Mouse (Mus musculus) left cerebral cortex, postnatal 36 days (tissue): ENCODE results near the gene Synj2. TPM values are rescaled to one million over a fixed set of nuclear protein-coding genes. Genes with fewer than 3 reads are reported as not detected.
A peak's percentile ranks its signal among the peaks of the same experiment; 100 is the strongest.

Source experiments
- DNase-seq, 2 experiments: peaks; one replicate each; pipeline ENCODE4 v3.0.0; 2021 to 2022; ENCODE audit warnings: low spot score in 2 of 2, mixed read lengths in 1 of 2
- intact Hi-C: fragments of 180-260 bp; cut with DNase I; formaldehyde crosslinking; loops from one replicate; pipeline ENCODE4 v1.15.1; 2025
- total RNA-seq, 2 experiments: library from RNA; stranded (reverse); gene quantifications; 2 replicates each; pipeline ENCODE4 v1.2.3; 2021

The Synj2 gene
- total RNA-seq, 2 experiments from 2014 or later, result 91.8 to 103 TPM

DNA sequence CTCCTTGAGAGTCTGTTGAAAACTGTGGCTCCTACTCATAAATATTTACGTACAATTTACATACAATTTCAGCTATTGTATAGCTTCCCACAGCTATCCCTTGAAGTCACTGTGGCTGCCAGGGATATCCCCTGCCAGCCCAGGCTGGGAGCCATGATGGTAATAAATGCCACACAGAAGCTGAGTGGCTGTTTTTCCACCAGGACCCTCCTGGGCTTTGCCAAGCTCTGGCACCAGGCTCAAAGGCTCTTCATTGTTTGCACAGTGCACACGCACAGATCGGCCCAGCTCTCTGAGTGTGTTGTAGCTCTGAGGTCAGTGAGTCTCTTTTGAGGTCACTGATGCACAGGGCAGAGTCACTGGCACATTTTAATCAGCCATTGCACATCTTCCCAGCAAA is 28.2 kb downstream of the Synj2 start:
- intact Hi-C loops, result no loop called here
- no peak for DNase-seq

DNA sequence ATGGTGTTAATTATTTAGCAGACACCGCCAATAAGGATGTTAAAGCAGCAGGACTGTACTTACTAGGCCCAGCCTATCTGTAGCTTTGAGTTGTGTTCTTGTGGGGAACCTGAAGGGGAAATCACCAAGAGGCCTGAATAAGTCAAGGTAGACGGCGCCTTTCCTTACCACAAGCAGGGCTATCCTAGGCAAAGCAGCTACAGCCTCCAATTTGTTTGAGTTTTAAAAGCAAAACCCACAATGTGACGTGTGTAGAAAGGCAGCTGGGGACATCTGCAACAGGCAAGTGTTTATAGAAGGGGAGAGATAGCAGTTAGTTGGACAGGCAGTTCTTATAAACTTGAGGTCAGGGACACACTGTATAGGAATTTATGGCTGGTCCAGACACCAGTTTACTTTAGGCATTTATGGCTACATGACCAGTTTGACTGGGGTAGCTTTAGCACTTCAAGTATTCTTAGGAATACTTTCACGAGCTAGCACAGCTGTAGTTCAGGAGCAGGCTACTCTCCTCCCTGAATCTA is 29.3 kb downstream of the Synj2 start:
- DNase-seq, result no peak
- intact Hi-C loops, result no loop called here

DNA sequence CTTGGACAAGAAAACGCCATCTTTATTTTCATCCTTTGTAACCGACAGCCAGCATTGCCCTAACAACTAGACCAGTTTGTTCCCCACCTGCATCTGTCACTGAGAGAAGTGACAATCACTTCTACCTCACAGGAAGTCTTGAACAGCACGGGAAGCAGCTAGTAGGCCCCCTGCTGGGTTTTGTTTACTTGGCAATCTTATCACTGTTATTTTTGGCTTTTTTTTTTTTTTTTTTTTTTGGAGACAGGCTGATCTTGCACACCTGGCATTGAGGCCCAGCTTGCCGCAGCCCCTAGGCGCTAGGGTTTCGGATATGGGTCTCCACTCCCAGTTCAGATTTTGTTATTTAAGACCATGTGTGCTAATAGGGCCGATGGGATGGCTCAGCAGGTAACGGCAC is 32.5 kb downstream of the Synj2 start:
- no peak for DNase-seq
- intact Hi-C loops, result no loop called here

DNA sequence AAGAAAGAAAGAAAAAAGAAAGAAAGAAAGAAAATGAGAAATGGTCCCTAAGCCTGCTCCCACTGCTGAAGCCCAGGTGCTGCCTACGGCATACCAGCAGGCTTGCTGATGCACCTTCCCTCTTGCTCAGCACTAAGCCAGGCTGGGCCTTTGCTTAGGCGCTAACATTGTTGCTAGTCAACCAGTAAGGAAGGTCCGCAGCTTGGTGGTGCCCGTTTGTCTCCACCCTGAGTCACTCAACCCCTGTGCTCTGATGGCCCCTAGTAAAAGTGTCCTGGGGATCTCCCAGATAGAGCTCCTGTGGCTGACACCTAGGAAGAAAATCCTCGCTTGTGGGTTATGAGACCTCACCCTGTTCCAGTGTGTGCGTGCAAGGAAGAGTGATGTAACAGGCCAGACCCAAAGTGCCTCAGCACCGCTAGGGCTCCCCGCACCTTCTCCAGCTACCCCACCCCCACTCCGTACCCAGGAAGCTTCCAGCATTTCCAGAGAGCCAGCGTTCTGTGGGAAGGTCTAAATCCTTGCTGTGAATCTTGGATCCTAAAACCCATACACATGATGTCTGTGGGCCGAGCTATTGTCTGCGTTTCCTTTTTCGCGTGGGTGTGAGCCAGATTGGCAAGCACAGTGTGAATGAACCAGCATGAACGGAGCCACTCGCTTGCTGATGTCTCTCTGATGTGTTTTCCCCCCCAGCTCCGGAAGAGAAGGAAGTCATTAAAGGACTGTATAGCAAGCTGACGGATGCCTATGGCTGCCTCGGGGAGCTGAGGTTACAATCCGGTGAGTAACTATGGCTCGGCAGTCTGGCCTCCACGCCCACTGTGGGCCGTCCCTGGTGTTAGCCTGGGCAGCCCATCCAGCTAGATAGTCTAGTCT is 34.3 kb downstream of the Synj2 start:
- peak; percentile 83 to 88 for DNase-seq
- intact Hi-C loops, result no loop called here

DNA sequence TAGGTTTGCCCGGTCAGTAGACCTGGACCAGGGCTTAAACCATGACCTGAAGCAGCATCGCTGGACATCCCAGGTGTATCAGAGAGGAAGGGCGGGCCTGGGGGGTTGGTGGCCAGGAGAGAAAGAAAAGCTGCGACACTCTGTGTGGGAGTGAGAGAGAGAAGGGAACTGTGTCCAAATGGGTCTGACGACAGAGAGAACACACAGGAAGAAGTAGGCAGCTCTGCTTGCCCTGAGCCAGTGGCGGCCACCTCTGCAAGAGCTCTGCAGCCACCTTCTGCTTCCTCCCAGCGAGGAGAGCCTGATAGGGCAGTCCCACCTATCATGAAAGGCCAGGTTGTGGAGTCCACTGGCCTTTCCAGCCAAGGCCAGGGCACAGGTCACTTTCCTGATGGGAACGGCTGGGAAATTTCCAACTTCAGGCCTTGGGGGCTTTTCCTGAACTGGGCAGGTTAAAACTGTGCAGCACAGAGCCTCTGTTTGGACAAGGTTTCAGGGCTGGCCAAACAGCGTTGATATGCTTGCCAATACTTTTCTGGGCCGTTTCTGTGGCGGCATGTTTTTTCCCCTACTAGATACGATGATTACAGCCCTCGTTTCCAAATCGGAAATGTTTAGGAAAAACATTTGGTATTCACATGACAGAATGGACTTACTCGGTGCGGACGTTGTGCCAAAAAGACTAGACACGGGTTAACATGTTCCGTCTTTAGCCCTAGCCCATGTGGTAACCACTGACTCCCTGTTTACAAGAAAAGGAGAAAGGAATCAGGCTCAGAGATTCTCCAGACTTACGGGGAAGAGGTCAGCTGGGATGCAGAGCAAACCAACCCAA is 35.4 kb downstream of the Synj2 start:
- intact Hi-C loops, result loop anchor here (2.0 kb wide), 1 partner anchor 36 kb away; the partner anchor contains the start of gene Synj2
- peak in 1 of 2 experiments; percentile 65 for DNase-seq

GRCm38 (mm10) chr17:5977056-5977920 is 36.2 kb downstream of the Synj2 start:
- DNase-seq, result peak in 1 of 2 experiments; percentile 43
- intact Hi-C loops, result loop anchor here (2.0 kb wide), 1 partner anchor 36 kb away; the partner anchor contains the start of gene Synj2

- intact Hi-C loops, result loop anchor here (2.0 kb wide), 1 partner anchor 37 kb away; the partner anchor contains the start of gene Synj2
- DNase-seq, result no peak
Measured at GRCm38 (mm10) chr17:5977921-5978504, 36.9 kb downstream of the Synj2 start.

- intact Hi-C loops, result no loop called here
Measured at GRCm38 (mm10) chr17:5978505-5979077, 37.5 kb downstream of the Synj2 start.

GRCm38 (mm10) chr17:5980860-5981259 is 39.8 kb downstream of the Synj2 start:
- no peak for DNase-seq
- intact Hi-C loops, result no loop called here

More at GRCm38 (mm10) chr17:5978505-5979077, 37.5 kb downstream of the Synj2 start:
- DNase-seq, result no peak

GRCm38 (mm10) chr17:5983150-5983549 is 42.1 kb downstream of the Synj2 start:
- DNase-seq, result no peak
- intact Hi-C loops, result no loop called here

GRCm38 (mm10) chr17:5983901-5984300 is 42.8 kb downstream of the Synj2 start:
- no peak for DNase-seq
- intact Hi-C loops, result no loop called here

DNA sequence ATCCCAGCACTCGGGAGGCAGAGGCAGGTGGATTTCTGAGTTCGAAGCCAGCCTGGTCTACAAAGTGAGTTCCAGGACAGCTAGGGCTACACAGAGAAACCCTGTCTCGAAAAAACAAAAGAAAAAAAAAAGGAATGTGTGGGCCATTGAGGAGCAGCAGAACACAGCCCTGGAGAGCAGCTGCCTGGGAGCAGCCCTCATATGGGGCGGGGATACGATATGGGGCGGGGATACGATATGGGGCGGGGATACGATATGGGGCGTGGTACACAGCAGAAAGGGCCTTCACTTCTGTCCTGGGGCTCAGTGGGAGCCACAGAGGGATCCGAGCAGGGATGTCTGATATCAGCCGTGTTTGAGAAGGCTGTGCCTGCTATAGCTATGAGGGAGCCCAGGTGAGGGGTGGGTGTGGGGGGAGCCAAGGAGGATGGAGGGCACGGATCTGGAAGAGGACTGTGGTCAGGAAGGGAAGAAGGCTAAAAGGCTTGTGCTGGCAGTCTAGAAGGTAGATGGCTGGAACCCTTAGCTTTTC is 43.7 kb downstream of the Synj2 start:
- intact Hi-C loops, result no loop called here

GRCm38 (mm10) chr17:5985271-5985670 is 44.2 kb downstream of the Synj2 start:
- intact Hi-C loops, result no loop called here
- no peak for DNase-seq

More for the DNA sequence above, 43.7 kb downstream of the Synj2 start:
- no peak for DNase-seq

DNA sequence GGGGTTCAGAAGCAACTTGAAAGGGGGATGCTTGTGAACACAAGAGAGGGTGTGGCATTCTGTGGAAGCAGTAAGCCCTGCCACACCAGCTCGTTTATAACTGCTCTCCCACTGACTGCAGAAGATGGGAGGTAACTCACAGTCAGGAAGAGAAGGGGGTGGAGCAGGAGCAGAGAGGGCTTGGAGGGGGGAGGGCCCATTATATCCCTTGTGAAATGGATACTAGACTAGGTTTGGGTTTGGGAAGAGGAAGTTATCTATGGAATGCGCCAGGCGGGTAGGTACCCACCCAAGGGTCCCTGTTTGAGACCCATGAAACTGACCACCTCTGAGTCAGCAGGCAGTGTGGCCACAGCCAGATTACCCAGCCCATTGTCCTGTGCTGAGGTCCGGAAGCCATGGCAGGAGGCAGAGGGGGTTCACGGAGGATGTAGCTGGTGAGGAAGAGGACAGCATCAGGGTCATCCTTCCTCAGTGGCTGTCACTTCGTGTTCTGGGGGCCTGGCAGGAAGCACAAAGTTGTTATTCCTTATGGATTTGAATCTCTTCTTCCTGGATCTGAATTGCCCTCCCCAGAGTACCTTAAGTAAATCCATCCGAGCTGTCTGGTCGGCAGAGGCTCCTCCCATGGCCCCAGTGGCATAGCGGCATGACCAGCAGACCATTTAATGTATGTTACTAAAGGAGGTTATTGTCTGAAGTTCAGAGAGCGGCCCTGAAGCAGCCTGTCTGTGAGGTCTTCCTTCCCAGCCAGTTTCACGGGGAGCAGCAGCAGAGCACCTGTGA is 46.4 kb downstream of the Synj2 start:
- intact Hi-C loops, result no loop called here

DNA sequence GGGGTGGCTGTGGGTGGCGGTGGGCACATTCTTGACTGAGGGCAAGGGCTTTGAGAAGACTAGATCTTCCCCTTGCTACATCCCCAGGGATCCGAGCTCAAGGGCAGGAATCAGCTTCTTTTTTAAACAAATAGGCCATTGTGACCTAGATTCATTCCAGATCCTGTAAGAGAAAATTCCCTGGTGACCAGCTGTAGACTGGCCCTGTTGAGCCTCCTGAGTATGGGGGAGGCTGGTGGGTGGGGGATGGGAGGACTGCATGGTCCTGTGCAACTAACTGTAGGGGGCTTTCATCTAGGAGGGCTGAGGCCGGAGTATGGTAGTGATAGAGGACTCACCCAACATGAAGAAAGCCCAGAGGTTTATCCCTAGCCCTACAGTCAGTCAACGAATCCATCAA is 47.0 kb downstream of the Synj2 start:
- no peak for DNase-seq
- intact Hi-C loops, result no loop called here

More for the DNA sequence above, 46.4 kb downstream of the Synj2 start:
- DNase-seq, result no peak

DNA sequence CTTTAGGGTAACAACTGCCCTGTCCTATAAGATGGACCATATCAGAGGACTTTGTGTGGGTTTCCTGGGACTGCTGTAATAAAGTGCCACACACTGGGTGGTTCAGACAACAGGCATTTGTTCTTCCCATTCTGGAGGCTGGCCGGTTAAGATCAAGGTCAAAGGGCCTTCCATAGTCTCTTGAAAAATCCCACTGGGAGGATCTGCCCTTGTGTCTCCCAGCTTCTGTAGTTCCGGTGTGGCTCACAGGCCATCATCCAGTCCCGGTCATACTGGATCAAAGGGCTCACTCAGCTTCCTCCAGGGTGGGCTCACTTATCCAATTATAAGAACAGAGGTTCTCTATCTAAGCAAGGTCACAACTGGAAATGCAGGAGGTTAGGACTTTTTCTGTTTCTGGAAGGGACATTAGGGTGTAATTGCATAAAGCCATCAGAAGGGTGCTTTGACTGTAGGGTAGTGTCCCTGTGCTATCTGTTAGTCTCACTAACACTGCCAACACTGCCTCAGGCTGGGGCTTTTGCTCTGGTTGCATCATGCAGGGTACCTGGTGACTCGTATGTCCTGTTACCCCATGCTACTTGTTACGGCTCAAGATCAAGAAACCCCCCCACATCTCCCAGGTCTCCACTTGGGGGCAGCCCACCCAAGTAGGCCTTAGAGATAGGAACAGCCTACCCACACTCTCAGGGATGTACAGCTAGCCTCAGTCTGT is 51.9 kb downstream of the Synj2 start:
- intact Hi-C loops, result no loop called here
- DNase-seq, result no peak
